Mouse (Mus musculus) hindbrain, embryonic 12.5 days (tissue): ENCODE data around the gene Pld1. TPM values are rescaled to one million over a fixed set of nuclear protein-coding genes. Genes with fewer than 3 reads are reported as not detected.

Source experiments
- ATAC-seq: fragments of 200-750 bp; cut with Nextera tagmentation; 2 replicates; pipeline ENCODE4 v1.8.0; 2017; ENCODE audit warnings: moderate TSS enrichment; ENCODE audit not compliant: low FRiP score
- H3K27ac ChIP-seq: fragments of 300-500 bp; sonication (generic); 2 replicates; pipeline ENCODE4 v1.5.1; 2016; ENCODE audit warnings: mild to moderate bottlenecking
- H3K27me3 ChIP-seq: fragments of 300-500 bp; sonication (generic); 2 replicates; pipeline ENCODE4 v1.6.1; 2016; ENCODE audit warnings: mild to moderate bottlenecking
- H3K36me3 ChIP-seq: fragments of 300-500 bp; sonication (generic); 2 replicates; pipeline ENCODE4 v1.6.1; 2016; ENCODE audit warnings: mild to moderate bottlenecking
- H3K4me1 ChIP-seq: fragments of 300-500 bp; sonication (generic); 2 replicates; pipeline ENCODE4 v1.6.1; 2016
- H3K4me2 ChIP-seq: fragments of 300-500 bp; sonication (generic); replicated peaks from 2 replicates; pipeline ENCODE4 v1.6.1; 2016; ENCODE audit warnings: mild to moderate bottlenecking
- H3K4me3 ChIP-seq: fragments of 300-500 bp; sonication (generic); 2 replicates; pipeline ENCODE4 v1.5.1; 2016; ENCODE audit warnings: mild to moderate bottlenecking
- H3K9ac ChIP-seq: fragments of 300-500 bp; sonication (generic); 2 replicates; pipeline ENCODE4 v1.6.1; 2016; ENCODE audit warnings: mild to moderate bottlenecking, moderate library complexity
- H3K9me3 ChIP-seq: fragments of 300-500 bp; sonication (generic); replicated peaks from 2 replicates; pipeline ENCODE4 v1.6.1; 2016; ENCODE audit warnings: mild to moderate bottlenecking
- WGBS: fragments of 180-500 bp; shearing (Covaris S2); methylation state at CpG from one replicate; pipeline ENCODE4 v1.1.7; 2016; 5-methylcytosine and 5-hydroxymethylcytosine counted together
- polyA plus RNA-seq: library from polyadenylated mRNA; unstranded; fragments of >200 nt; fragmentation: Nextera tagmentation; extraction: Ambion mirVana; gene quantifications from 2 replicates; pipeline ENCODE4 v1.2.1, GENCODE M21; 2016

Pld1 gene
- polyA plus RNA-seq, 1 experiment from 2014 or later = 5.6 TPM

- no peaks in the 10 kb centered on the region for H3K4me1 ChIP-seq
- H3K9ac ChIP-seq = no peak overlapping the region
- H3K4me2 ChIP-seq = no peak overlapping the region
- H3K4me3 ChIP-seq = no peak overlapping the region
- no peaks in the 10 kb centered on the region for H3K27me3 ChIP-seq
- no peak for ATAC-seq
- WGBS = 90% methylated on average over 8 of the region's 8 CpGs
- no peaks in the 10 kb centered on the region for H3K9me3 ChIP-seq
- no peaks in the 10 kb centered on the region for H3K36me3 ChIP-seq
- no peak overlapping the region for H3K27ac ChIP-seq
These were observed 102.7 kb downstream of the Pld1 start for GRCm38 (mm10) chr3:28041236-28041635.

- Histone ChIP-seq H3K27me3 (no peaks in the 10 kb centered on the region), H3K4me1 (no peaks in the 10 kb centered on the region), H3K4me2 (no peak overlapping the region), H3K36me3 (no peaks in the 10 kb centered on the region), H3K9ac (no peak overlapping the region), H3K9me3 (no peaks in the 10 kb centered on the region), H3K27ac (no peak overlapping the region), H3K4me3 (no peak overlapping the region)
- no peak for ATAC-seq
- 95% methylated on average over 4 of the region's 4 CpGs for WGBS
These were observed 103.9 kb downstream of the Pld1 start for GRCm38 (mm10) chr3:28042366-28042765.

GRCm38 (mm10) chr3:28047599-28047998 lies 109.1 kb downstream of the Pld1 start:
- Histone ChIP-seq H3K9ac (no peak overlapping the region), H3K4me2 (no peak overlapping the region), H3K27ac (no peak overlapping the region), H3K9me3 (no peaks in the 10 kb centered on the region), H3K4me1 (no peaks in the 10 kb centered on the region), H3K4me3 (no peak overlapping the region), H3K27me3 (no peaks in the 10 kb centered on the region), H3K36me3 (no peaks in the 10 kb centered on the region)
- 84% methylated on average over 5 of the region's 5 CpGs for WGBS
- ATAC-seq = no peak

- no peak overlapping the region for H3K9ac ChIP-seq
- 97% methylated on average over 2 of the region's 2 CpGs for WGBS
- ATAC-seq = no peak
These were observed 111.0 kb downstream of the Pld1 start for GRCm38 (mm10) chr3:28049526-28049925.

GRCm38 (mm10) chr3:28053076-28053475 lies 114.6 kb downstream of the Pld1 start:
- WGBS = 90% methylated on average over 4 of the region's 4 CpGs
- Histone ChIP-seq H3K4me2 (no peak overlapping the region), H3K27me3 (no peaks in the 10 kb centered on the region), H3K9me3 (no peaks in the 10 kb centered on the region), H3K36me3 (no peaks in the 10 kb centered on the region), H3K4me1 (no peaks in the 10 kb centered on the region), H3K9ac (no peak overlapping the region), H3K27ac (no peak overlapping the region), H3K4me3 (no peak overlapping the region)
- ATAC-seq = no peak

More at GRCm38 (mm10) chr3:28049526-28049925, 111.0 kb downstream of the Pld1 start:
- no peaks in the 10 kb centered on the region for H3K9me3 ChIP-seq
- no peaks in the 10 kb centered on the region for H3K36me3 ChIP-seq
- no peak overlapping the region for H3K4me3 ChIP-seq
- no peak overlapping the region for H3K4me2 ChIP-seq
- H3K27me3 ChIP-seq = no peaks in the 10 kb centered on the region
- no peaks in the 10 kb centered on the region for H3K4me1 ChIP-seq
- no peak overlapping the region for H3K27ac ChIP-seq

- H3K27me3 ChIP-seq = no peaks in the 10 kb centered on the region
- H3K4me1 ChIP-seq = no peaks in the 10 kb centered on the region
- no peak for ATAC-seq
- no peaks in the 10 kb centered on the region for H3K9me3 ChIP-seq
- no peaks in the 10 kb centered on the region for H3K36me3 ChIP-seq
- no peak overlapping the region for H3K4me3 ChIP-seq
- no peak overlapping the region for H3K4me2 ChIP-seq
- no peak overlapping the region for H3K27ac ChIP-seq
- H3K9ac ChIP-seq = no peak overlapping the region
- WGBS = 93% methylated on average over 4 of the region's 4 CpGs
These were observed 122.2 kb downstream of the Pld1 start for GRCm38 (mm10) chr3:28060713-28061112.

- Histone ChIP-seq H3K4me2 (no peak overlapping the region), H3K9me3 (no peaks in the 10 kb centered on the region), H3K27me3 (no peaks in the 10 kb centered on the region), H3K4me1 (no peaks in the 10 kb centered on the region), H3K27ac (no peak overlapping the region), H3K36me3 (no peaks in the 10 kb centered on the region), H3K9ac (no peak overlapping the region), H3K4me3 (no peak overlapping the region)
- ATAC-seq = no peak
These were observed 122.7 kb downstream of the Pld1 start for GRCm38 (mm10) chr3:28061155-28061554.

GRCm38 (mm10) chr3:28079211-28079610 lies 140.7 kb downstream of the Pld1 start:
- H3K36me3 ChIP-seq = no peaks in the 10 kb centered on the region
- WGBS = 89% methylated on average over 3 of the region's 3 CpGs
- H3K27me3 ChIP-seq = no peaks in the 10 kb centered on the region
- no peak overlapping the region for H3K4me2 ChIP-seq
- no peaks in the 10 kb centered on the region; the same call in 1 of the 2 replicates for H3K9me3 ChIP-seq
- no peaks in the 10 kb centered on the region for H3K4me1 ChIP-seq
- H3K27ac ChIP-seq = no peak overlapping the region
- no peak overlapping the region for H3K4me3 ChIP-seq
- no peak overlapping the region for H3K9ac ChIP-seq
- no peak for ATAC-seq

- ATAC-seq = no peak
- 92% methylated on average over 1 of the region's 1 CpGs for WGBS
- H3K4me3 ChIP-seq = no peak overlapping the region
- no peaks in the 10 kb centered on the region for H3K27me3 ChIP-seq
- no peaks in the 10 kb centered on the region for H3K36me3 ChIP-seq
- H3K4me2 ChIP-seq = no peak overlapping the region
- H3K9me3 ChIP-seq = no peaks in the 10 kb centered on the region; the same call in 1 of the 2 replicates
- H3K27ac ChIP-seq = no peak overlapping the region
- H3K4me1 ChIP-seq = no peaks in the 10 kb centered on the region
- no peak overlapping the region for H3K9ac ChIP-seq
These were observed 141.6 kb downstream of the Pld1 start for GRCm38 (mm10) chr3:28080116-28080515.

GRCm38 (mm10) chr3:28081012-28081411 lies 142.5 kb downstream of the Pld1 start:
- Histone ChIP-seq H3K9me3 (no peaks in the 10 kb centered on the region; the same call in 1 of the 2 replicates), H3K4me3 (no peak overlapping the region), H3K9ac (no peak overlapping the region), H3K27me3 (no peaks in the 10 kb centered on the region), H3K4me2 (no peak overlapping the region), H3K36me3 (no peaks in the 10 kb centered on the region), H3K27ac (no peak overlapping the region), H3K4me1 (no peaks in the 10 kb centered on the region)
- ATAC-seq = no peak
- 84% methylated on average over 6 of the region's 6 CpGs for WGBS

GRCm38 (mm10) chr3:28083218-28083617 lies 144.7 kb downstream of the Pld1 start:
- H3K4me3 ChIP-seq = no peak overlapping the region
- H3K9me3 ChIP-seq = no peaks in the 10 kb centered on the region
- no peaks in the 10 kb centered on the region for H3K36me3 ChIP-seq
- 85% methylated on average over 3 of the region's 3 CpGs for WGBS
- H3K4me1 ChIP-seq = no peaks in the 10 kb centered on the region
- no peak overlapping the region for H3K9ac ChIP-seq
- H3K27me3 ChIP-seq = no peaks in the 10 kb centered on the region
- no peak overlapping the region for H3K4me2 ChIP-seq
- H3K27ac ChIP-seq = no peak overlapping the region
- ATAC-seq = no peak

GRCm38 (mm10) chr3:28084281-28084680 lies 145.8 kb downstream of the Pld1 start:
- Histone ChIP-seq H3K36me3 (no peaks in the 10 kb centered on the region), H3K4me2 (no peak overlapping the region), H3K27ac (no peak overlapping the region), H3K9me3 (no peaks in the 10 kb centered on the region), H3K4me1 (no peaks in the 10 kb centered on the region), H3K27me3 (no peaks in the 10 kb centered on the region), H3K4me3 (no peak overlapping the region), H3K9ac (no peak overlapping the region)
- 80% methylated on average over 2 of the region's 2 CpGs for WGBS
- ATAC-seq = no peak

- Histone ChIP-seq H3K4me3 (no peak overlapping the region), H3K9ac (no peak overlapping the region)
- no peak for ATAC-seq
These were observed 152.8 kb downstream of the Pld1 start for GRCm38 (mm10) chr3:28091296-28091695.

More at GRCm38 (mm10) chr3:28091296-28091695, 152.8 kb downstream of the Pld1 start:
- Histone ChIP-seq H3K36me3 (no peaks in the 10 kb centered on the region), H3K27ac (no peak overlapping the region), H3K4me1 (no peaks in the 10 kb centered on the region), H3K4me2 (no peak overlapping the region), H3K27me3 (no peaks in the 10 kb centered on the region), H3K9me3 (no peaks in the 10 kb centered on the region)
- 31% methylated on average over 1 of the region's 1 CpGs for WGBS
